Mouse (Mus musculus) brain, embryonic 14.5 days (tissue): ENCODE measurements around the gene Fam76a.

Experiments
- CTCF ChIP-seq: fragments of 200-500 bp; IDR thresholded peaks from 2 replicates; pipeline ENCODE4 v1.5.1; 2012; ENCODE audit warnings: inconsistent platforms, mild to moderate bottlenecking, moderate library complexity, borderline replicate concordance; ENCODE audit not compliant: insufficient read depth, insufficient read length; ENCODE audit errors: extremely low read depth
- POLR2A ChIP-seq: fragments of 200-500 bp; IDR thresholded peaks from 2 replicates; pipeline ENCODE4 v1.6.1; 2012; ENCODE audit warnings: mild to moderate bottlenecking, inconsistent platforms, borderline replicate concordance; ENCODE audit not compliant: poor library complexity, insufficient read depth, insufficient read length, severe bottlenecking; ENCODE audit errors: extremely low read depth

GRCm38 (mm10) chr4:132864856-132865255, 57.5 kb downstream of the Fam76a start:
- TF ChIP-seq CTCF (no peak), POLR2A (no peak)
